Mouse (Mus musculus) v-Abl transformed pro-B cells (cell line): ENCODE measurements around the gene Gabbr2.

ENCODE experiments used
- in situ Hi-C, 2 experiments: fragments of 400-800 bp; cut with MboI; formaldehyde crosslinking; loops; one replicate each; pipeline ENCODE4 v1.15.1; 2025; ENCODE audit not compliant: unreplicated experiment in 2 of 2

Gabbr2 gene

DNA sequence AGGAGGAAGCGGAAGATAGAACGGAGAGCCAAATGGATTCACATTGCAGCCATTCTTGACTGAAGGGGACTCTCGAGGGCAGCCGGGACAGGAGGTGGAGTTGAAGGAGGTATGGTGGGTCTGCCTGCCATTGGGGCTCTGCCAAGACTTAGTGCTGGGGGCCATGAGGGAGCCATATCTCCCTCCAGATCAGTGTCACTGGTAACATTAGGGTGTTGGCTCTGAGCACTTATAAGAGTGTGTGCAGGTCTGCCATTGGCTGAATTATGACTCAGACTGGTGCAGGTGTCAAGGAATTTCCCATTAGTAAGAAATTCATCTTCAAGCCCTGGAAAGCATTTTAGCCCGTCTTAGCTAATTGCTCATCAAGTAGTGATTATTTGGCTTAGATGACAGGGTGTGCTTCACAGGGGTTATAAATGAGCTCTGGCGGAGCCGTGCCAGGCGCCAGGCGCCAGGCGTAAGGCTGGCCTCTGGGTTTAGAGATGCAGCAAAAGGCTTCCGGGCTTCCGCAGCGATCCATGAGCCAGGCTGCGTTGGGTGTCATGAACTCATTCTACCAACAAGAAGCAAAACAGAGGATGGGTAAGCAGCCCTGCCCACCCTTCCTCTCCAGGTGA lies 207.1 kb downstream of the Gabbr2 start:
- in situ Hi-C loops, result no loop called here

DNA sequence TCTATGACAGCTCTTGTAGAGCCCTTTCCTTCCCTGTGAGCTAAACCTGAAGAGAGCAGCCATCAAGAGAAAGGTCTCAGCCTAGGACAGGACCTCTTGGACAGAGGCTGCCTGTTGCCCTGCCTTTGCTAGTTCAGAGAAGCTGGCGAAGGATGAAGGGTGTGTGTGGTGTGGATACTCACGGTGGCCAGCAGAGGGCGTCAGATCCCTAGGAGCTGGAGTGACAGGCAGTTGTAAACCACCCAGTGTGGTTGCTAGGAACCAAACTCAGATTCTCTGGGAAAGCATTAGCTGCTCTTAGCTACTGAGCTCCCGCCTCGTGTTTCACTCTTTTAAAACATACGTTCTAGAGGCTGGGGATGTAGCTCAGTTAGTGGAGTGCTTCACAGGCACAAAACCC lies 210.6 kb downstream of the Gabbr2 start:
- in situ Hi-C loops, result no loop called here

DNA sequence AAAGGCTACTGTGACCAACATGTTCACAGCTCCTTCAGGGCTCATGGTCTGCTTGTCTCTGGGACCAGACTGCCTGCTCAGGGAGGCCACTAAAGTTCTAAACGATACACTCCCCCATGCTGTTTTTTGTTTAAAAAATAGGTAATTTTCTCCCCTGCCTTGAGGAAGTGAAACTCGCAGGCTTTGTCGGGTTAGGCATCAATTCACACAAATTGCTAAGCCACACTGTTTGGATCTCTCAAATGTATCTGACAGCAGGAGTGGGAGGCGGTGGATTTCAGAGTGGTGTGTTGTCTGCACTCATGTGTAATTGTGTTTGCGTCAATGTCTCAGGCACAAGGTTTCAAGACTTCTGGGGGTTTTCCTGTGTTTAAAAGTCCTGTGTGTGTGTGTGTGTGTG lies 215.7 kb downstream of the Gabbr2 start:
- in situ Hi-C loops, result loop anchor here in 1 of 2 experiments (10.0 kb wide), 1 partner anchor 239 kb away; no protein-coding TSS in a partner anchor

DNA sequence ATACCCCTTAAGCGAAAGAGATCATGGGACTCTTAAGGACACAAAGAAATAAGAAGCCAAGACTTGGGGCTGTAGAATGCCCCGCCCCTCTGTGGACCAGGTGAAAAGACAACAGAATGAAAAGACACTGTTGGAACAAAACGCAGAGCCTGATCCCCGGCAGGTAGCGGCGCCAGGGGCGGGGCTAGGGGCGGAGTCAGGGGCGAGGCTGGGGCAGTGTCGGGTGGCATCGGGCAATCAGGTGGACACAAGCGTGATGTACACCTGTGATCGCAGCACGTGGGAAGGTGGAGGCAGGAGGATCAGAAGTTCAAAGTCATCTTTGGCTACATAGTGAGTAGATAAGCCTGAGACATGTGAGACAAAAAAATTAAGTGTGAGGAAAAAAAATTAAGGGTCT lies 217.0 kb downstream of the Gabbr2 start:
- in situ Hi-C loops, result loop anchor here in 1 of 2 experiments (10.0 kb wide), 1 partner anchor 240 kb away; no protein-coding TSS in a partner anchor

DNA sequence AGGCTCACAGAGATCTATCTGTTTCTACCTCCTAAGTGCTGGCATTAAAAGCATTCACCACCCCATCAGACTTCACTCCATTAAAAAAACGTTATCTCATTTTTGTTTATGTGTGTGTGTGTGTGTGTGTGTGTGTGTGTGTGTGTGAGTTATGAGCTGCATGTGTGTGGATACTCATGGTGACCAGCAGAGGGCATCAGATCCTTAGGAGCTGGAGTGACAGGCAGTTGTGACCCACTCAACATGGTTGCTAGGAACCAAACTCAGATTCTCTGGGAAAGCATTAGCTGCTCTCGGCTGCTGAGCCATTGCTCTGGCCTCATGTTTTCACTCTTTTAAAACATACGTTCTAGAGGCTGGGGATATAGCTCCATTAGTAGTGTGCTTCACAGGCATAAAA lies 218.4 kb downstream of the Gabbr2 start:
- in situ Hi-C loops, result loop anchor here in 1 of 2 experiments (10.0 kb wide), 1 partner anchor 242 kb away; no protein-coding TSS in a partner anchor

DNA sequence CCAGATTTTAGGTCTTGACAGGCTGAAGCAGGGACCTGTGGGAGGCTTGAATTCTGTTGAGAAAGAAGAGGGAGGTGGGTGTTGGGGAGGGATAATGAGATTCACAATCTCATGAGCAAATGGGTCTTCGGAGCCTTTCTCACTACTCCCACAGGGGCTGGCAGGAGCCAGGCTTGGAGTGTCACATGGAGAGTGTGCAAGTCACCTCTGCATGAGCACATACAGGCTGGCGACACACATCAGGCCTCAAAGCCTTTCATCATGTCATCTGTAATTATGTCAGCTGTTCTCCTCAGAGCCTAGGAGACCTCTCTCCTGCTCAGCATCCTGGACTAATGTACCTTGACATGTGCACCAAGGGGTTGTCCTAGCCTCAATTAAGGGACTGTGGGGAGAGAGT lies 219.1 kb downstream of the Gabbr2 start:
- in situ Hi-C loops, result loop anchor here in 1 of 2 experiments (10.0 kb wide), 1 partner anchor 242 kb away; no protein-coding TSS in a partner anchor

DNA sequence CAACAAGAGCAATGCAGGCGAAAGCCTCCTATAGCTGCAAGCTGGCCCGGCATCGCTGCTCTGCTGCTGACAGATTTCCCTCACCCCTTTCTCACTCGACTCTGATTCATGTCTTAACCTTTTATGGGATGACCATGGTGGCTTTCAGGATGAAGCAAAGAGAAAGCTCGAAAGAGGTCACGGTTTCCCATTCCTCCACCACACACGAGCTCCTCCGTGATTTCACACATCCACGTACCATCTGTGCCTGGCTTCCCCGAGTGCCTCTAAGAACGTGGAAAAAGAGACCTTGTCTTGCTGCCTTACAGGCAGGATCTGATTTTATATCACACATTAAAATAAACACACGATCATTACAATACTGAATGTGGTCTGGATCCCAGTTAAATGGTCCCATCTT lies 220.6 kb downstream of the Gabbr2 start:
- in situ Hi-C loops, result loop anchor here in 1 of 2 experiments (10.0 kb wide), 1 partner anchor 244 kb away; no protein-coding TSS in a partner anchor

DNA sequence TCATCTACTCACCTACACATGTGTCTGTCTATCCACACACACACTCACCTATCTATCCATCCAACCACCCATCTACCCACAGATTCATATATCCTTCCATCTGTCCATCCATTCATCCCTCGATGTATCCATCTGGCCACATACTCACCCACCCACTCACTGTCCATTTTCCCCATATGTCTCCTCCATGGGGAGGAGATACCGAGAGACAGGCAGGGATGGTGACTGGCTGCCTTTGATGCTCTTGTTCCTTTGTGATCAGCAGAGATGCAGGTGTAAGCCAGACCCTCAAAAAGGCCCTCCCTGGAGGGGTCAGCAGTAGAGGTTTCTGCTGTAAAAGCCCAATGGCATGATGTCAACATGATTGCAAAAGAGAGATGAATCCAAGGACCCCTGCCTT lies 221.0 kb downstream of the Gabbr2 start:
- in situ Hi-C loops, result loop anchor here in 1 of 2 experiments (10.0 kb wide), 1 partner anchor 244 kb away; no protein-coding TSS in a partner anchor

DNA sequence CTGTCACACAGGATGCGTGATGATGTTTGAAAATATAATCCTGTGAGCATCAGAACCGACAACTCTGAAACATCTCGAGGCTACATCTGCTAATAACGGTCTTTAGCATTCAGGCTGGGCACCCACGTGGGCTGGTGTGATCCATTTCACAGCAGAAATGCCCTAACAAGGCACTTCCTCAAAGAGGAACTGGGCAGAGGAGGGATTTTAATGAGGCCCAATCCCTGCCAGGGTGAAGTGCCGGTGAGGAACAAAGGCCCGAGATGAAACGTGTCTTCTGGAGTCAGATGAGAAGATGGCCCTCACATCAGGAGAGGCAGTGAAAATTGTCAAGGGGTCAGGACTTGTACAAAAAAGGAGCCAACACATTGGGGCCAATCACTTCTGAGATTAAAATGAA lies 221.6 kb downstream of the Gabbr2 start:
- in situ Hi-C loops, result loop anchor here in 1 of 2 experiments (10.0 kb wide), 1 partner anchor 245 kb away; no protein-coding TSS in a partner anchor

- in situ Hi-C loops, result no loop called here
Measured at GRCm38 (mm10) chr4:46766326-46766725, 225.3 kb downstream of the Gabbr2 start.

DNA sequence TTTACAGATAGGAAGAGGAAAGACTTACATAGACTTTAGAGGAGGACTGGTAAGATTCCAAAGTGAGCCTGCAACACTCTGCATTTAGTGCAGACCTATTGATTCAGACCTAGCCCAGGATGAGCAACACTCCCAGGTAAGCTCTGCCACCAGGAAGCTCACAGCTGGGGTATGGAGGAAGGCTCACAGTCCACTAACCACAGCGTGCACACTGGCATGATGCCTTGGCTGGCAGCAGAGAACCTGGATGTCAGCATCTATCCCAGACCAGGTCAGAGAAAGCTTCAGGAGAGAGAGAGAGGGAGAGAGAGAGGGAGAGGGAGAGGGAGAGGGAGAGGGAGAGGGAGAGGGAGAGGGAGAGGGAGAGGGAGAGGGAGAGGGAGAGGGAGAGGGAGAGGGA lies 231.8 kb downstream of the Gabbr2 start:
- in situ Hi-C loops, result no loop called here

DNA sequence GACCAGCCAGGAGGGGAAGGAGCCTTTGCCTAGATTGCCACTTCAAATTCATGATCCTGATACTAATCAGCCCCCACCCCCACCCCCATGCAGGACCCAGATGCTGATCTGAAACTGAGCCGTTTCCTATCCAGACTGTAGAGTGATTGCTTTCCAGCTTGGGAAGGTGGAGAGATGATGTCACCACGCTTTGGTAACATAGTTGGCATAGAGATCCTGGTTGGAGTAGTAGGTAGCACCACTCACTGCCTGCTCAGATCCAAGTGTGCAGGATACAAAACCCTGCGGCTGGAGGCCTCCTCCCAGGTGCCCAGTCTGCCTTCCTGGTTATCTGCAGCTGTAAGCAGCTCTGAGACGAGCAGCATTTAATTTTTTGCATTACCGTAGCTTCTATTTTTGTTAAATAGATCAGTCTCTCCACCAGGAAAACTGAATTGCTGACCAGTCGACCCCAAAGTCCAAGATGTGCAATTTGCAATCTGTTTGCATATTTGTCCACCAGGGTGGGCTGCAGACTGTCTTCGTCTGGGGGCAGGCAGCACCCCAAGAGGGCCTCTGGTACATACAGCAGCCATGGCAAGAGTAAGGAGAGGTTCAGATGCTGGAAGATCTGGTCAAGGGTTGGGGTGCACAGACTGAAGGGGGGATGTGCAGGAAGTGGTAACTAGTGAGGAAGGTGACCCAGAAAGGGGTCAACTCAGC lies 233.2 kb downstream of the Gabbr2 start:
- in situ Hi-C loops, result no loop called here

- in situ Hi-C loops, result no loop called here
Measured at GRCm38 (mm10) chr4:46754407-46755194, 237.1 kb downstream of the Gabbr2 start.

DNA sequence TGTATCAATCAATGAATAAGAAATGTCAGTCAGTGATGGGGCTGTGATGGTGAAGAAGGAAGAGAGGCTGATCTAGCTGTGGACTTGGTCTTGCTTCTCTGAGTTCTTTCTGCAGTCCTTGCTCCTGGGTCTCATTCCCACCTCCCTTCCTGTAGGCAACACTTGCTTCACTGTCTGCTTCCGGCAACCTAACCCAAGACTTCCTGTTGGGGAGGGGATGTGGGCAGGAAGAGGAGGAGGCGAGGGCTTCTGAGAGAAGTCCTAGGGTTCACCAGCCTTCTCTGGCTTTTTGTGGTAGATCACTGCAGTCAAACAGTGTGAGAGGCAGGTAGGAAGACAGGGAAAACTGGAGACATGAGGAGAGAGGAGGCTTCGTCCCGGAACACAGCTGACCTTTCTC lies 239.4 kb downstream of the Gabbr2 start:
- in situ Hi-C loops, result no loop called here

- in situ Hi-C loops, result no loop called here
Measured at GRCm38 (mm10) chr4:46749015-46749414, 242.7 kb downstream of the Gabbr2 start.

DNA sequence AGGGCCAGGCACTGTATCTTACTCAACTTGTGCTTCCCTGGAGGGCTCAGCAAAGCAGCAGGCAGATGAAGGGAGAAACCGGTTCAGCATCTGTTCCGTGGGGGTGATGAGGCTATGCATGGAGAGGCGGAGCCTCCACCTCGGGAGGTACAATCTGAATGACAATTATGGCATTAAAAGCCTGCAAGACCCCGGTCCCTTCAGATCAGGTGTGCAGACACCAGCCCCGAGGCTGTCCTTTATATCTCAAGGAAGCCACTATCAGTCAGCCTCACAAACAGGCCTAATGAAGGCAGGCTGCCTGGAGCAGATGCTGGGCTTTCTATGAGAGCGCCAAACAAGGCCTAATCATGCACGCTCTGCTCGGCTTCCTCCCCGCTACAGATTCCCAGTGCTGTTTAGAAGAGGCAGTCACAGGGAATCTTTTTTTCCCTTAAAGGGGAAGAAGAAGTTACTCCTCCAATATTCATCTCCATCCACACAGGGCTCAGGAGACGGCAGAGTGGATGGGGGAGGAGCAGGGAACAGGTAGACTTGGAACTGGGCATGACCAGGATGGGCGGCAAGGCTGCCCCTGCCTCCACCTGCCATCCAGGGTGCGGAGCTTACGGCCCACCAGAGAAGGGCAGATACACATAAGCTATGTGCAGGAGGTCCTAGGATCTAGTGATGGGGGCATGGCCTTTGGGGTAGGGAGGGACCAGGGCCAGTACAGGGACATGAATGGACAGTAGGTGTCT lies 244.5 kb downstream of the Gabbr2 start:
- in situ Hi-C loops, result no loop called here

DNA sequence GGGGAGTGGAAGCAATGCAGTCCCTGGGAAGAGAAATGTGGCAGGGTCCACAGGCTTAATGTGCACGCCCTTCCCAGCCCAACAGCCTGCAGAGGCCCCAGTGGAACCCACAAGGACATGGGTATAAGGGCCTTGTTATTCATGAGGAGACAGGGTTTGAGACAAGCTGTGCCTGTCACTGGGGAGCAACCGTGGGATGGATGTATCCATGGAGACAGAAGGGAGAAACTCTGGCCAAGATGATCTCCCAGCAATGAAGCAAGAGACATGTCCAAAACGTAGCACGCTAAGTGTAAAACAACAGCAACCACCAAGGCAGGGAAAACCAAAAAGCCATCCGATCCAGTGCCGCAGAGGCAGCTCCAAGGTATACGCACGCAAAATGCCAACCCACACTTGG lies 246.1 kb downstream of the Gabbr2 start:
- in situ Hi-C loops, result no loop called here

- in situ Hi-C loops, result no loop called here
Measured at GRCm38 (mm10) chr4:46744583-46745155, 247.0 kb downstream of the Gabbr2 start.

DNA sequence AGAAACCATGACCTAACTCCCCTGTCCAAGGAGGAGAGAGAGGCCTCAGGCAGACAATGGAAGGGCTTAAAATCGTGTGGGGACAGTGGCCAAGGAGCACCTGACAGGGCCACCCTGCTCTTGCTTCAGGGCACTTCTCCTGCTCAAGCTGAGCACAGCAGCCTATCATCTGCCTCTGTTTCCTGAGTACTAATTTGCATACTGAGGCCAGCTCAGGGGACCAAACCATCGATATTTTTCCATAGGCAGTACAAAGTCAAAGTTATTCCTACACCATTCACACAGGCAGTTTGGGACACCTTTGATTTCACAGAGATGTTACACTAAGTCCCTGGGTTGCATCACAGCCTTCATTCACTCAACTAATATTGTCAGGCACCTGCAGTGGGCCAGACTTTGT lies 249.1 kb downstream of the Gabbr2 start:
- in situ Hi-C loops, result no loop called here

GRCm38 (mm10) chr4:46736910-46737511 lies 254.7 kb downstream of the Gabbr2 start:
- in situ Hi-C loops, result no loop called here
